Mouse (Mus musculus) heart, embryonic 14.5 days (tissue): ENCODE data around the gene Ccl28. TPM values are rescaled to one million over a fixed set of nuclear protein-coding genes. Genes with fewer than 3 reads are reported as not detected.
"Not testable (repeated sequence)": the region's sequence is repeated elsewhere in the genome, so short reads cannot be mapped to it uniquely, and the experiment has no call there.

Source experiments
- ATAC-seq: fragments of 200-750 bp; cut with Nextera tagmentation; 2 replicates; pipeline ENCODE4 v1.8.0; 2017; ENCODE audit warnings: low read depth, moderate TSS enrichment; ENCODE audit not compliant: insufficient number of reproducible peaks, insufficient read depth, low FRiP score
- H3K27ac ChIP-seq, 2 experiments: fragments of 200-500 bp in 1 of 2; fragments of 300-500 bp in 1 of 2; sonication (generic) in 1 of 2; replicated peaks in 1 of 2; 2 replicates each; pipeline ENCODE4 v1.5.1; 2012 to 2014; ENCODE audit warnings: low read depth in 2 of 2, low read length in 2 of 2, control low read depth in 1 of 2, mild to moderate bottlenecking in 1 of 2, mixed read lengths in 1 of 2; ENCODE audit not compliant: control insufficient read depth in 1 of 2, insufficient read depth in 1 of 2
- H3K27me3 ChIP-seq: fragments of 300-500 bp; sonication (generic); 2 replicates; pipeline ENCODE4 v1.6.1; 2014; ENCODE audit warnings: mild to moderate bottlenecking, low read length, control low read depth; ENCODE audit not compliant: control insufficient read depth, insufficient read depth
- H3K36me3 ChIP-seq: fragments of 300-500 bp; sonication (generic); 2 replicates; pipeline ENCODE4 v1.6.1; 2014; ENCODE audit warnings: mild to moderate bottlenecking, control low read depth, low read length, mixed read lengths; ENCODE audit not compliant: control insufficient read depth, insufficient read depth
- H3K4me1 ChIP-seq, 2 experiments: fragments of 200-500 bp in 1 of 2; fragments of 300-500 bp in 1 of 2; sonication (generic) in 1 of 2; 2 replicates each; pipeline ENCODE4 v1.6.1; 2012 to 2014; ENCODE audit warnings: low read length in 2 of 2, control low read depth in 1 of 2, mixed read lengths in 1 of 2; ENCODE audit not compliant: control insufficient read depth in 2 of 2, insufficient read depth in 2 of 2
- H3K4me2 ChIP-seq: fragments of 300-500 bp; sonication (generic); 2 replicates; pipeline ENCODE4 v1.6.1; 2014; ENCODE audit warnings: mild to moderate bottlenecking, low read length
- H3K4me3 ChIP-seq, 2 experiments: fragments of 200-500 bp in 1 of 2; fragments of 300-500 bp in 1 of 2; sonication (generic) in 1 of 2; 2 replicates each; pipeline ENCODE4 v1.5.1; 2012 to 2014; ENCODE audit warnings: low read length in 2 of 2, mild to moderate bottlenecking in 2 of 2, control low read depth in 1 of 2, low read depth in 1 of 2, moderate library complexity in 1 of 2; ENCODE audit not compliant: control insufficient read depth in 1 of 2, insufficient read depth in 1 of 2
- H3K9ac ChIP-seq: fragments of 300-500 bp; sonication (generic); 2 replicates; pipeline ENCODE4 v1.6.1; 2014; ENCODE audit warnings: mild to moderate bottlenecking, low read length
- H3K9me3 ChIP-seq: fragments of 300-500 bp; sonication (generic); 2 replicates; pipeline ENCODE4 v1.6.1; 2016; ENCODE audit warnings: low read length, control low read depth; ENCODE audit not compliant: control insufficient read depth
- WGBS: fragments of 180-500 bp; shearing (Covaris S2); extraction: QIAGEN DNeasy Blood & Tissue Kit; methylation state at CpG from one replicate; pipeline ENCODE4 v1.1.7; 2014; 5-methylcytosine and 5-hydroxymethylcytosine counted together
- polyA plus RNA-seq: library from polyadenylated mRNA; unstranded; fragments of >200 nt; fragmentation: Nextera tagmentation; extraction: Ambion mirVana; gene quantifications from 2 replicates; pipeline ENCODE4 v1.2.1, GENCODE M21; 2014

The Ccl28 gene
- polyA plus RNA-seq, 1 experiment from 2014 or later, result not detected

GRCm38 (mm10) chr13:119603890-119604289 is 19.7 kb upstream of the Ccl28 start:
- WGBS, result 91% methylated on average over 6 of the region's 8 CpGs
- H3K4me1 ChIP-seq, ATAC-seq, H3K4me3 ChIP-seq, H3K36me3 ChIP-seq, H3K9ac ChIP-seq, H3K9me3 ChIP-seq, H3K27ac ChIP-seq, H3K4me2 ChIP-seq, H3K27me3 ChIP-seq: not testable (repeated sequence)

- not testable (repeated sequence) for H3K9me3 ChIP-seq, H3K9ac ChIP-seq, H3K4me3 ChIP-seq, H3K36me3 ChIP-seq, H3K4me1 ChIP-seq, H3K27me3 ChIP-seq, H3K27ac ChIP-seq, H3K4me2 ChIP-seq
- 83% methylated on average over 7 of the region's 9 CpGs for WGBS
- peak; percentile 20; the same call in 1 of the 2 replicates for ATAC-seq
Observed at GRCm38 (mm10) chr13:119604322-119604721, 19.3 kb upstream of the Ccl28 start.

DNA sequence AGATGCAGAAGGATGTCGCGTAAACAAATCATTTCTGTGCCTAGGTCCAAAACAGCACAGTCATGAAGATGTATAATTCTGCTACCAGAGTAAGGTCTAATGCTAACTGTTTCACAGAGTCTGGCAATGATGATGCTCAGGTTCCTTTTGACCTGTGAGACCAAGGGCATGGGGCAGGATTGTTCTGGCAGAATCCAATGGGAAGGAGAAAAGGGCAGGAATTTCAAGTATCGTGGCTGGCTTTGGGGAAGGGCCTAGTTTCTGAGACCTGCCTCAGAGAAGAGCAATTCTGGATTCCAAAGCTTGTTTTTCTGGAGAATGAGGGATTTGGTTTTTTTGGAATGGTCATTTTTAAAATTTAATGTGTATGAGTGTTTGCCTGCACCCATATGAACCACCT is 4.8 kb upstream of the Ccl28 start:
- Histone ChIP-seq H3K4me3 (no peak overlapping the region), H3K27me3 (no peaks in the 10 kb centered on the region), H3K27ac (no peak overlapping the region), H3K4me2 (no peak overlapping the region), H3K4me1 (no peaks in the 10 kb centered on the region), H3K9ac (no peak overlapping the region), H3K36me3 (no peaks in the 10 kb centered on the region), H3K9me3 (no peaks in the 10 kb centered on the region)
- ATAC-seq, result no peak
- 93% methylated on average over 3 of the region's 3 CpGs for WGBS

GRCm38 (mm10) chr13:119619735-119620134 is 3.9 kb upstream of the Ccl28 start:
- no peaks in the 10 kb centered on the region for H3K9me3 ChIP-seq
- no peaks in the 10 kb centered on the region for H3K27me3 ChIP-seq
- H3K4me1 ChIP-seq, result no peaks in the 10 kb centered on the region
- no peak for ATAC-seq
- H3K27ac ChIP-seq, result no peak overlapping the region
- no peaks in the 10 kb centered on the region for H3K36me3 ChIP-seq
- no peak overlapping the region for H3K4me3 ChIP-seq
- H3K9ac ChIP-seq, result no peak overlapping the region
- no peak overlapping the region for H3K4me2 ChIP-seq
- WGBS, result 64% methylated on average over 3 of the region's 3 CpGs

DNA sequence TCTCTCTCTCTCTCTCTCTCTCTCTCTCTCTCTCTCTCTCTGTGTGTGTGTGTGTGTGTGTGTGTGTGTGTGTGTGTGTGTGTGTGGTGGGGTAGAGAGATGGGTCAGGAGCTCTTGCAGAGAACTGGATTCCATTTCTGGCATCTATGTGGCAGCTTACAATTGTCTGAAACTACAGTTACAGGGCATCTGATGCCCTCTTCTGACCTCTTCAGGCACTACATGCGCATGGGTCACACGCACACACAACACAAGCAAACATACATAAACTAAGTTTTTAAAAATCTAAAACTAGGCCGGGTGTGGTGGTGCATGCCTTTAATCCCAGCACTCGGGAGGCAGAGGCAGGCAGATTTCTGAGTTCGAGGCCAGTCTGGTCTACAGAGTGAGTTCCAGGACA is 2.3 kb downstream of the Ccl28 start:
- H3K27me3 ChIP-seq, H3K9ac ChIP-seq, H3K9me3 ChIP-seq, H3K27ac ChIP-seq, H3K4me1 ChIP-seq, H3K36me3 ChIP-seq, ATAC-seq, H3K4me2 ChIP-seq, H3K4me3 ChIP-seq: not testable (repeated sequence)
- 70% methylated on average over 5 of the region's 5 CpGs for WGBS

- H3K9me3 ChIP-seq, result no peaks in the 10 kb centered on the region
- no peaks in the 10 kb centered on the region for H3K4me1 ChIP-seq
- peak overlapping the region; percentile 67 for H3K4me2 ChIP-seq
- peak; percentile 79 for ATAC-seq
- no peaks in the 10 kb centered on the region for H3K27me3 ChIP-seq
- H3K4me3 ChIP-seq, result peak overlapping the region; percentile 52 to 54
- no peak overlapping the region for H3K27ac ChIP-seq
- H3K36me3 ChIP-seq, result no peaks in the 10 kb centered on the region
- H3K9ac ChIP-seq, result peak overlapping the region; percentile 62
- WGBS, result 2% methylated on average over 31 of the region's 33 CpGs
Observed at GRCm38 (mm10) chr13:119631482-119632155, 8.0 kb downstream of the Ccl28 start.

GRCm38 (mm10) chr13:119632156-119632548 is 8.5 kb downstream of the Ccl28 start:
- Histone ChIP-seq H3K4me1 (no peaks in the 10 kb centered on the region), H3K36me3 (no peaks in the 10 kb centered on the region), H3K4me3 (peak overlapping the region in 1 of 2 experiments; percentile 52; a peak in 3 of 4 replicates), H3K9ac (peak overlapping the region; percentile 62; the same call in 1 of the 2 replicates), H3K4me2 (peak overlapping the region; percentile 67), H3K9me3 (no peaks in the 10 kb centered on the region), H3K27ac (no peak overlapping the region), H3K27me3 (no peaks in the 10 kb centered on the region)
- no peak for ATAC-seq
- 84% methylated on average over 4 of the region's 4 CpGs for WGBS

DNA sequence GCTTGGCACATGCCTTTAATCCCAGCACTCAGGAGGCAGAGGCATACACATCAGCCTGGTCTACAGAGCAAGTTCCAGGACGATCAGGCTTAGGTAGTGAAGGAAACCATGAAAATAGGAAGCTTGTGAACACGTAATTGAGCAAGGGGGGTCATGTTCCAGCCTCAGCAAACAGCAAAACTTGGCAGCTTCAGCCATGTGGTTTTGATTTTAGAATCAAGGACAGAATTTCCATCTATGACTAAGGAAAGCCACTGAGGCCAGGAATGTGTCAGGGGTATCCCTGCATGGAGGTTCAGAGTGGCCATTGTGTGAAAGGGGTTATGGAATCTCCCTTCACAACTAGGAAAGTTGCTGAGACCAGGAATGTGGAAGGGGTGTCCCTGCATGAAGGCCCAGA is 11.9 kb downstream of the Ccl28 start:
- no peak overlapping the region for H3K4me2 ChIP-seq
- 38% methylated on average over 2 of the region's 2 CpGs for WGBS

More for the DNA sequence above, 11.9 kb downstream of the Ccl28 start:
- Histone ChIP-seq H3K4me3 (no peak overlapping the region), H3K4me1 (no peaks in the 10 kb centered on the region), H3K27me3 (no peaks in the 10 kb centered on the region), H3K9ac (no peak overlapping the region), H3K9me3 (no peaks in the 10 kb centered on the region), H3K27ac (no peak overlapping the region), H3K36me3 (no peaks in the 10 kb centered on the region)
- no peak for ATAC-seq
